In genomic region chr10:87107565-87108297, GRCm38 (mm10) we compare ENCODE assay signal across 14 mouse cellular contexts. TPM values are rescaled to one million over a fixed set of nuclear protein-coding genes. Genes with fewer than 3 reads are reported as not detected.
DNase-seq lines count a peak whose midpoint lies in the region; ATAC-seq lines count a peak whose summit lies in the region.
"Had no signal": no experiment of that assay in that cellular context is flagged by ENCODE, and none has a peak within 500 bp of the region (broad histone marks: within the 10 kb centered on the region; RNA-seq: fewer than 3 reads in every experiment).

No protein-coding gene starts in this region.

- peak overlapping the region; percentile 12; the same call in 1 of the 2 replicates for H3K27ac ChIP-seq in forebrain, embryonic 15.5 days (replicated peaks)
- no peak overlapping the region; the same call in 1 of the 2 replicates for H3K27ac ChIP-seq in forebrain, embryonic 13.5 days
- H3K27ac ChIP-seq in midbrain, embryonic 13.5 days, result no peak overlapping the region
- no peak overlapping the region for H3K27ac ChIP-seq in midbrain, embryonic 15.5 days
- no peak overlapping the region for H3K27ac ChIP-seq in forebrain, embryonic 16.5 days (ENCODE audit: low read length)
- H3K27ac ChIP-seq in intestine, embryonic 16.5 days (ENCODE audit: low read length), result no peak overlapping the region
- H3K27ac ChIP-seq in kidney, embryonic 16.5 days (ENCODE audit: low read length), result no peak overlapping the region
- H3K27ac ChIP-seq: limb, embryonic 15.5 days; macrophage had no signal

- WGBS in forebrain, embryonic 15.5 days, result 39% methylated on average over 9 of the region's 9 CpGs
- WGBS in forebrain, embryonic 13.5 days, result 58% methylated on average over 9 of the region's 9 CpGs
- 72% methylated on average over 9 of the region's 9 CpGs for WGBS in midbrain, embryonic 13.5 days
- WGBS in midbrain, embryonic 15.5 days, result 66% methylated on average over 9 of the region's 9 CpGs
- 35% methylated on average over 9 of the region's 9 CpGs for WGBS in forebrain, embryonic 16.5 days
- WGBS in intestine, embryonic 16.5 days, result 73% methylated on average over 9 of the region's 9 CpGs
- 70% methylated on average over 9 of the region's 9 CpGs for WGBS in kidney, embryonic 16.5 days

- H3K4me2 ChIP-seq in forebrain, embryonic 15.5 days (replicated peaks), result 0 out of 2 replicates have a peak overlapping the region, but pooled peaks have one; percentile 2
- no peak overlapping the region for H3K4me2 ChIP-seq in forebrain, embryonic 13.5 days
- H3K4me2 ChIP-seq in midbrain, embryonic 13.5 days (replicated peaks), result no peak overlapping the region
- H3K4me2 ChIP-seq in midbrain, embryonic 15.5 days, result no peak overlapping the region
- H3K4me2 ChIP-seq in forebrain, embryonic 16.5 days (ENCODE audit: low read length), result peak overlapping the region; percentile 12; the same call in 1 of the 2 replicates
- no peak overlapping the region for H3K4me2 ChIP-seq in intestine, embryonic 16.5 days (ENCODE audit: low read depth, low read length)
- no peak overlapping the region for H3K4me2 ChIP-seq in kidney, embryonic 16.5 days (replicated peaks; ENCODE audit: low read depth, low read length)
- H3K4me2 ChIP-seq: limb, embryonic 15.5 days had no signal

- no peaks in the 10 kb centered on the region for H3K36me3 ChIP-seq in forebrain, embryonic 15.5 days
- no peaks in the 10 kb centered on the region for H3K36me3 ChIP-seq in forebrain, embryonic 13.5 days (ENCODE audit: poor library complexity, severe bottlenecking)
- H3K36me3 ChIP-seq in midbrain, embryonic 13.5 days, result no peaks in the 10 kb centered on the region
- no peaks in the 10 kb centered on the region for H3K36me3 ChIP-seq in midbrain, embryonic 15.5 days (replicated peaks)
- H3K36me3 ChIP-seq in forebrain, embryonic 16.5 days (ENCODE audit: control insufficient read depth, insufficient read depth), result no peaks in the 10 kb centered on the region
- H3K36me3 ChIP-seq in intestine, embryonic 16.5 days (ENCODE audit: control insufficient read depth, insufficient read depth, low read length), result no peaks in the 10 kb centered on the region
- H3K36me3 ChIP-seq in kidney, embryonic 16.5 days (ENCODE audit: insufficient read depth, low read length), result no peaks in the 10 kb centered on the region
- H3K36me3 ChIP-seq: limb, embryonic 15.5 days had no signal

- DNase-seq in right cerebral cortex, postnatal 4 days, result peak; percentile 25
- DNase-seq: cerebellum, postnatal 36 days; gastrocnemius, postnatal 25 days; kidney, adult 11 months had no signal

- no peak; the same call in 1 of the 2 replicates for ATAC-seq in forebrain, embryonic 15.5 days (replicated peaks)
- ATAC-seq in forebrain, embryonic 13.5 days, result no peak
- ATAC-seq in midbrain, embryonic 13.5 days, result 0 out of 2 replicates have a peak, but pooled peaks have one; percentile 34
- ATAC-seq in midbrain, embryonic 15.5 days (replicated peaks), result no peak
- ATAC-seq in forebrain, embryonic 16.5 days, result 0 out of 2 replicates have a peak, but pooled peaks have one; percentile 39
- no peak for ATAC-seq in intestine, embryonic 16.5 days
- no peak for ATAC-seq in kidney, embryonic 16.5 days (ENCODE audit: low FRiP score, low TSS enrichment)

- H3K4me1 ChIP-seq in forebrain, embryonic 15.5 days, result peaks cover 37% of the 10 kb centered on the region
- H3K4me1 ChIP-seq in forebrain, embryonic 13.5 days, result peaks cover 34% of the 10 kb centered on the region
- peaks cover 7% of the 10 kb centered on the region; the same call in 1 of the 2 replicates for H3K4me1 ChIP-seq in midbrain, embryonic 13.5 days (replicated peaks)
- 0 out of 2 replicates have a peak, but pooled peaks cover 4% of the 10 kb centered on the region for H3K4me1 ChIP-seq in midbrain, embryonic 15.5 days
- H3K4me1 ChIP-seq in forebrain, embryonic 16.5 days (replicated peaks; ENCODE audit: control insufficient read depth, insufficient read depth, low read length), result peaks cover 17% of the 10 kb centered on the region
- H3K4me1 ChIP-seq in intestine, embryonic 16.5 days (ENCODE audit: control insufficient read depth, insufficient read depth, low read length), result no peaks in the 10 kb centered on the region
- peaks cover 4% of the 10 kb centered on the region; the same call in 1 of the 2 replicates for H3K4me1 ChIP-seq in kidney, embryonic 16.5 days (ENCODE audit: insufficient read depth, low read length)

- H3K9me3 ChIP-seq in forebrain, embryonic 15.5 days, result no peaks in the 10 kb centered on the region
- no peaks in the 10 kb centered on the region for H3K9me3 ChIP-seq in forebrain, embryonic 13.5 days (replicated peaks)
- no peaks in the 10 kb centered on the region for H3K9me3 ChIP-seq in midbrain, embryonic 13.5 days
- H3K9me3 ChIP-seq in midbrain, embryonic 15.5 days, result no peaks in the 10 kb centered on the region
- H3K9me3 ChIP-seq in forebrain, embryonic 16.5 days (ENCODE audit: control insufficient read depth, low read length), result no peaks in the 10 kb centered on the region
- H3K9me3 ChIP-seq in intestine, embryonic 16.5 days (ENCODE audit: control insufficient read depth, low read length), result no peaks in the 10 kb centered on the region
- no peaks in the 10 kb centered on the region for H3K9me3 ChIP-seq in kidney, embryonic 16.5 days (ENCODE audit: low read length)
- H3K9me3 ChIP-seq: limb, embryonic 15.5 days had no signal

- H3K27me3 ChIP-seq in forebrain, embryonic 15.5 days, result no peaks in the 10 kb centered on the region
- no peaks in the 10 kb centered on the region for H3K27me3 ChIP-seq in forebrain, embryonic 13.5 days
- 0 out of 2 replicates have a peak, but pooled peaks cover 6% of the 10 kb centered on the region for H3K27me3 ChIP-seq in midbrain, embryonic 13.5 days
- peaks cover 6% of the 10 kb centered on the region; the same call in 1 of the 2 replicates for H3K27me3 ChIP-seq in midbrain, embryonic 15.5 days (replicated peaks)
- no peaks in the 10 kb centered on the region for H3K27me3 ChIP-seq in forebrain, embryonic 16.5 days (replicated peaks; ENCODE audit: control insufficient read depth, insufficient read depth, low read length)
- H3K27me3 ChIP-seq in intestine, embryonic 16.5 days (replicated peaks; ENCODE audit: control insufficient read depth, insufficient read depth, low read length), result no peaks in the 10 kb centered on the region
- H3K27me3 ChIP-seq in kidney, embryonic 16.5 days (ENCODE audit: insufficient read depth, low read length), result no peaks in the 10 kb centered on the region
- H3K27me3 ChIP-seq: limb, embryonic 15.5 days had no signal

- no peak overlapping the region for H3K9ac ChIP-seq in forebrain, embryonic 15.5 days (replicated peaks)
- H3K9ac ChIP-seq in forebrain, embryonic 13.5 days, result no peak overlapping the region
- H3K9ac ChIP-seq in midbrain, embryonic 13.5 days (replicated peaks), result no peak overlapping the region
- H3K9ac ChIP-seq in midbrain, embryonic 15.5 days, result no peak overlapping the region
- no peak overlapping the region for H3K9ac ChIP-seq in forebrain, embryonic 16.5 days (replicated peaks; ENCODE audit: low read depth, low read length)
- H3K9ac ChIP-seq in intestine, embryonic 16.5 days (ENCODE audit: low read depth, low read length), result no peak overlapping the region
- no peak overlapping the region for H3K9ac ChIP-seq in kidney, embryonic 16.5 days (replicated peaks; ENCODE audit: low read length)
- H3K9ac ChIP-seq: limb, embryonic 15.5 days had no signal

- no peak overlapping the region for H3K4me3 ChIP-seq in forebrain, embryonic 15.5 days
- H3K4me3 ChIP-seq in forebrain, embryonic 13.5 days, result no peak overlapping the region
- H3K4me3 ChIP-seq in midbrain, embryonic 13.5 days (replicated peaks), result no peak overlapping the region
- H3K4me3 ChIP-seq in midbrain, embryonic 15.5 days, result no peak overlapping the region
- no peak overlapping the region for H3K4me3 ChIP-seq in forebrain, embryonic 16.5 days (replicated peaks; ENCODE audit: low read length)
- H3K4me3 ChIP-seq in intestine, embryonic 16.5 days (ENCODE audit: low read length), result no peak overlapping the region
- no peak overlapping the region for H3K4me3 ChIP-seq in kidney, embryonic 16.5 days (ENCODE audit: low read length)
- H3K4me3 ChIP-seq: limb, embryonic 15.5 days had no signal

RNA-seq across cellular contexts. Expression of gene 1700113H08Rik, which starts 49.9 kb away (rescaled TPM):
- 0.45 and 0.47 TPM in 2 replicates for polyA plus RNA-seq in forebrain, embryonic 15.5 days (2015; fragmentation: Nextera tagmentation; extraction: Ambion mirVana)
- polyA plus RNA-seq in forebrain, embryonic 13.5 days (2015; fragmentation: Nextera tagmentation; extraction: Ambion mirVana), result 0.19 and 0.28 TPM in 2 replicates
- polyA plus RNA-seq in midbrain, embryonic 13.5 days (2015; fragmentation: Nextera tagmentation; extraction: Ambion mirVana), result 0.28 and 0.62 TPM in 2 replicates
- polyA plus RNA-seq in midbrain, embryonic 15.5 days (2015; fragmentation: Nextera tagmentation; extraction: Ambion mirVana), result 0.23 TPM in 1 of 2 replicates, not detected in the other
- polyA plus RNA-seq in forebrain, embryonic 16.5 days (2015; fragmentation: Nextera tagmentation; extraction: Ambion mirVana), result not detected in 2 replicates
- 0.10 TPM in 1 of 2 replicates, not detected in the other for polyA plus RNA-seq in intestine, embryonic 16.5 days (2015; fragmentation: Nextera tagmentation; extraction: Ambion mirVana)
- polyA plus RNA-seq in kidney, embryonic 16.5 days (2015; fragmentation: Nextera tagmentation; extraction: Ambion mirVana), result not detected in 2 replicates
- polyA plus RNA-seq: limb, embryonic 15.5 days; macrophage; small intestine, adult 2 months had no signal

Comparison
In these comparisons a context has a peak if more than half of its experiments do, and no peak if none do; other contexts are left out.
1. ATAC-seq: peak in midbrain, embryonic 13.5 days (single experiment) and forebrain, embryonic 16.5 days (single experiment); none in forebrain, embryonic 15.5 days (single experiment), forebrain, embryonic 13.5 days (single experiment), midbrain, embryonic 15.5 days (single experiment), intestine, embryonic 16.5 days (single experiment) and kidney, embryonic 16.5 days (single experiment).
2. H3K4me2 ChIP-seq: peak in forebrain, embryonic 15.5 days (single experiment) and forebrain, embryonic 16.5 days (single experiment); none in forebrain, embryonic 13.5 days (single experiment), midbrain, embryonic 13.5 days (single experiment), midbrain, embryonic 15.5 days (single experiment), intestine, embryonic 16.5 days (single experiment) and kidney, embryonic 16.5 days (single experiment).